Mouse (Mus musculus) midbrain, postnatal 0 days (tissue): ENCODE measurements around the gene Spata13. TPM values are rescaled to one million over a fixed set of nuclear protein-coding genes. Genes with fewer than 3 reads are reported as not detected.

Experiments used
- ATAC-seq: fragments of 200-750 bp; cut with Nextera tagmentation; 2 replicates; pipeline ENCODE4 v1.8.0; 2017; ENCODE audit warnings: moderate number of reproducible peaks, mild to moderate bottlenecking, moderate TSS enrichment, moderate library complexity; ENCODE audit not compliant: low FRiP score
- DNase-seq: peaks from one replicate; pipeline ENCODE4 v3.0.0-alpha.2; 2015; ENCODE audit warnings: low spot score
- H3K27ac ChIP-seq: fragments of 300-500 bp; sonication (generic); 2 replicates; pipeline ENCODE4 v1.5.1; 2014; ENCODE audit warnings: low read depth, mild to moderate bottlenecking, low read length, mixed read lengths
- H3K27me3 ChIP-seq: fragments of 300-500 bp; sonication (generic); 2 replicates; pipeline ENCODE4 v1.6.1; 2014; ENCODE audit warnings: low read length, control low read depth, mixed read lengths; ENCODE audit not compliant: insufficient read depth
- H3K36me3 ChIP-seq: fragments of 300-500 bp; sonication (generic); 2 replicates; pipeline ENCODE4 v1.6.1; 2014; ENCODE audit warnings: low read length, control low read depth, mixed read lengths; ENCODE audit not compliant: insufficient read depth
- H3K4me1 ChIP-seq: fragments of 300-500 bp; sonication (generic); 2 replicates; pipeline ENCODE4 v1.6.1; 2014; ENCODE audit warnings: mild to moderate bottlenecking, control low read depth, antibody characterized with exemption, low read length, mixed read lengths; ENCODE audit not compliant: insufficient read depth
- H3K4me2 ChIP-seq: fragments of 300-500 bp; sonication (generic); 2 replicates; pipeline ENCODE4 v1.6.1; 2014; ENCODE audit warnings: low read depth, mild to moderate bottlenecking, low read length, mixed read lengths; ENCODE audit not compliant: poor library complexity, severe bottlenecking
- H3K4me3 ChIP-seq: fragments of 300-500 bp; sonication (generic); 2 replicates; pipeline ENCODE4 v1.5.1; 2014; ENCODE audit warnings: low read depth, mild to moderate bottlenecking, low read length, moderate library complexity
- H3K9ac ChIP-seq: fragments of 300-500 bp; sonication (generic); replicated peaks from 2 replicates; pipeline ENCODE4 v1.6.1; 2014; ENCODE audit warnings: mild to moderate bottlenecking, low read length, moderate library complexity, mixed read lengths; ENCODE audit not compliant: poor library complexity, severe bottlenecking
- H3K9me3 ChIP-seq: fragments of 300-500 bp; sonication (generic); 2 replicates; pipeline ENCODE4 v1.6.1; 2016; ENCODE audit warnings: low read length, control low read depth
- CTCF ChIP-seq: IDR thresholded peaks from 2 replicates; pipeline ENCODE4 v1.5.1; 2016; ENCODE audit warnings: antibody characterized with exemption, mild to moderate bottlenecking
- WGBS: fragments of 180-500 bp; shearing (Covaris S2); extraction: QIAGEN DNeasy Blood & Tissue Kit; methylation state at CpG from one replicate; pipeline ENCODE4 v1.1.7; 2014; 5-methylcytosine and 5-hydroxymethylcytosine counted together
- polyA plus RNA-seq: library from polyadenylated mRNA; unstranded; fragments of >200 nt; fragmentation: Nextera tagmentation; extraction: Ambion mirVana; gene quantifications from 2 replicates; pipeline ENCODE4 v1.2.1, GENCODE M21; 2015
- total RNA-seq: library from RNA; depleted of rRNA; stranded (reverse); fragments of >200 nt; gene quantifications from 2 replicates; pipeline ENCODE4 v1.2.3, GENCODE M21; 2014; rRNA removed

The Spata13 gene
- total RNA-seq = 28.0 and 33.0 TPM in 2 replicates
- polyA plus RNA-seq = 9.0 and 12.4 TPM in 2 replicates

- H3K36me3 ChIP-seq = no peaks in the 10 kb centered on the region
- peak within 1 kb of the TSS; percentile 99 for H3K4me2 ChIP-seq
- ATAC-seq (peak; percentile 88), DNase-seq (peak; percentile 86)
- H3K27me3 ChIP-seq = no peaks in the 10 kb centered on the region
- no peaks in the 10 kb centered on the region for H3K9me3 ChIP-seq
- TF ChIP-seq CTCF = peak; percentile 16; the same call in 1 of the 2 replicates
- WGBS = under 1% methylated on average over 45 of the region's 50 CpGs
- peak within 1 kb of the TSS; percentile 53 for H3K9ac ChIP-seq
- no peak within 1 kb of the TSS for H3K27ac ChIP-seq
- H3K4me1 ChIP-seq = peaks cover 12% of the 10 kb centered on the region; the same call in 1 of the 2 replicates
- peak within 1 kb of the TSS; percentile 60 for H3K4me3 ChIP-seq
Measured at GRCm38 (mm10) chr14:60633961-60634864, at the start of gene Spata13. TSS of gene Spata13 (plus strand) at chr14:60634001.

DNA sequence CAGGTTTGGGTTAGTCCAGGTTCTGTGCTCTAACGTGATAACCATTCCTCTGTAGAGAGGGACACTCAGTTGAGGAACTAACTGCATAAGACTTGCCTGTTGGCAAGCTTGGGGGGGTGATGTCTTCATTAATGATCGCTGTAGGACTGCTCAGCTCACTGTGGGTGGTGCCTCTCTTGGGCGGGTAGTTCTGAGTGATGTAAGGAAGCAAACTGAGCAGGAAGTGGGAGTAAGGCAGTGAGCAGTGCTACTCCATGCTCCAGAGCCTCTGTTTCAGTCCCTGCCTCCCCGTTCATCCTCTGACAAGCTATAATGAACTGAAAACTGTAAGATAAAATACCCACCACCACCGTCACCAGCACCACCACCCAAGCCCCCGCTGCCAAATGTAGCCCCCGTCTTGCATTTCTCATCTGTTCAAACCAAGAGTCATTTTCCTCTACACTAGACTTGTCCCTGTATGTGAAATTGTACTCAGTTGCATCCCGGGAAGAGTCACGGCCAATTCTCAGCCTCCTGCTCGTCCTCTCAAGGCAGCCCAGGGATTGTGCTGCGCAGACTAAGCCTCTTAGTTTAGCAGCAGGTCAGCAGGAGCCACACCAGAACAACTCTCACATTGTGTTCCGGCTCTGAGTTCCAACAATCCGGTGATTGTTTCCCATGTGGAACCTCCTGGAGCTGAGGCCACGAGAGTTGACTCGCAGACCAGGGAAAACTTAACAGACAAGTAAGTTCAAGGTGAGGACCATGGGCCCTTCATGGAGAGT lies 46.9 kb upstream of the Spata13 start:
- DNase-seq = no peak
- no peak for TF ChIP-seq CTCF
- 0 out of 2 replicates have a peak, but pooled peaks have one; percentile 38 for ATAC-seq
- H3K9me3 ChIP-seq = no peaks in the 10 kb centered on the region
- H3K4me1 ChIP-seq = peaks cover 5% of the 10 kb centered on the region; the same call in 1 of the 2 replicates
- H3K36me3 ChIP-seq = no peaks in the 10 kb centered on the region
- no peak overlapping the region for H3K27ac ChIP-seq
- H3K9ac ChIP-seq = no peak overlapping the region
- H3K4me2 ChIP-seq = no peak overlapping the region
- WGBS = 19% methylated on average over 15 of the region's 15 CpGs
- no peaks in the 10 kb centered on the region for H3K27me3 ChIP-seq
- H3K4me3 ChIP-seq = no peak overlapping the region

DNA sequence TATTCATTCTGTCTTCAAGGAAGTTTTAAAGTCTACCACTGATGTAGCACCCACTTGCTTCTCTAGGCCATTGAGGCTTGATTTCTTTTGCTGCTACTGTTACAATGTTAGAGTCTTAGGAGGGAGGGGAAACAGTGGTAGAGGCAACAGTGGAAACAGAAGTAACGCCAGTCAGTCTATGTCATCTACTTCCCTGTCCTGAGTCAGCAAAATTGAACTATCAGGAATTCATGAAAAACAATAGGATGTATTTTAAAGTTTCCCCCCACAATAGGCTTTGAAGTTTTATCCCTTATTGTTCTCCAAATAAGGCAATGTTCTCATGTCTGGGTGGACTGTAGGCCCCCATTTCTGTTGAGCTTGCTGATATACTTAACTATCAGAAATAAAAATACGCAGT lies 44.8 kb upstream of the Spata13 start:
- DNase-seq = no peak
- ATAC-seq = no peak
- Histone ChIP-seq H3K4me3 (no peak overlapping the region), H3K9ac (no peak overlapping the region), H3K4me1 (peaks cover 5% of the 10 kb centered on the region; the same call in 1 of the 2 replicates), H3K27me3 (no peaks in the 10 kb centered on the region), H3K27ac (no peak overlapping the region), H3K4me2 (no peak overlapping the region), H3K36me3 (no peaks in the 10 kb centered on the region), H3K9me3 (no peaks in the 10 kb centered on the region)
- 83% methylated on average over 2 of the region's 2 CpGs for WGBS
- TF ChIP-seq CTCF = no peak

DNA sequence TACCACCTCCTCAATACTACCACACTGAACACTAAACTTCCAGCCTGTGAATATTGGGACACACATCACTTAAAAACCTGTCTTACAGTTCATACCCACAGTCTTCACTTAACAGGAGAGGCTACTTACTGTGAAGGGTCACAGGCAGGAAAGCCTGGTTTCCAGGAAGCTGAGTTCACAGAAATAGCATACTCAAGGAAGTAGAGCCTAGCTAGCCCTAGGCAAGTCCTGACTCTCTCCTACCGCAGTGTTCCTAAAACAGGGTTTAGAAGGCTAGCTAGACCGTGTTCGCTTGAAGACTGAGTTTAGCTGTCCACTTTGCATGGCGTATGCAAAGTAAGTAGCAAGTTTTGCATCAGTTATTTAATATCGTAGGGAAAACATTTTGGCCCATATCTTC lies 41.5 kb upstream of the Spata13 start:
- Histone ChIP-seq H3K27me3 (no peaks in the 10 kb centered on the region), H3K4me2 (no peak overlapping the region), H3K9ac (no peak overlapping the region), H3K4me3 (no peak overlapping the region), H3K4me1 (peaks cover 5% of the 10 kb centered on the region; the same call in 1 of the 2 replicates), H3K36me3 (no peaks in the 10 kb centered on the region), H3K9me3 (no peaks in the 10 kb centered on the region), H3K27ac (no peak overlapping the region)
- DNase-seq (no peak), ATAC-seq (no peak)
- 92% methylated on average over 5 of the region's 5 CpGs for WGBS
- TF ChIP-seq CTCF = no peak

- Histone ChIP-seq H3K4me2 (no peak overlapping the region), H3K9me3 (no peaks in the 10 kb centered on the region), H3K9ac (no peak overlapping the region), H3K27me3 (no peaks in the 10 kb centered on the region), H3K36me3 (no peaks in the 10 kb centered on the region), H3K4me3 (no peak overlapping the region), H3K4me1 (no peaks in the 10 kb centered on the region; the same call in 1 of the 2 replicates), H3K27ac (no peak overlapping the region)
- no peak for TF ChIP-seq CTCF
- WGBS = 63% methylated on average over 7 of the region's 7 CpGs
- no peak for ATAC-seq
- DNase-seq = peak; percentile 33
Measured at GRCm38 (mm10) chr14:60592822-60593221, 41.0 kb upstream of the Spata13 start.
